Mouse (Mus musculus) hindbrain, embryonic 15.5 days (tissue): ENCODE data around the gene Sntg2. TPM values are rescaled to one million over a fixed set of nuclear protein-coding genes. Genes with fewer than 3 reads are reported as not detected.

Experiments
- ATAC-seq: fragments of 200-750 bp; cut with Nextera tagmentation; 2 replicates; pipeline ENCODE4 v1.8.0; 2017; ENCODE audit warnings: low read depth, moderate number of reproducible peaks, moderate TSS enrichment; ENCODE audit not compliant: low FRiP score
- H3K27ac ChIP-seq: fragments of 300-500 bp; sonication (generic); replicated peaks from 2 replicates; pipeline ENCODE4 v1.5.1; 2015; ENCODE audit warnings: mild to moderate bottlenecking, inconsistent platforms
- H3K27me3 ChIP-seq: fragments of 300-500 bp; sonication (generic); 2 replicates; pipeline ENCODE4 v1.6.1; 2015; ENCODE audit warnings: control low read depth, inconsistent platforms
- H3K36me3 ChIP-seq: fragments of 300-500 bp; sonication (generic); 2 replicates; pipeline ENCODE4 v1.6.1; 2015; ENCODE audit warnings: control low read depth, inconsistent platforms
- H3K4me1 ChIP-seq: fragments of 300-500 bp; sonication (generic); replicated peaks from 2 replicates; pipeline ENCODE4 v1.6.1; 2015; ENCODE audit warnings: control low read depth, inconsistent platforms
- H3K4me2 ChIP-seq: fragments of 300-500 bp; sonication (generic); 2 replicates; pipeline ENCODE4 v1.6.1; 2015; ENCODE audit warnings: moderate library complexity, mild to moderate bottlenecking, inconsistent platforms
- H3K4me3 ChIP-seq: fragments of 300-500 bp; sonication (generic); 2 replicates; pipeline ENCODE4 v1.5.1; 2015; ENCODE audit warnings: mild to moderate bottlenecking, inconsistent platforms
- H3K9ac ChIP-seq: fragments of 300-500 bp; sonication (generic); 2 replicates; pipeline ENCODE4 v1.6.1; 2015; ENCODE audit warnings: inconsistent platforms
- H3K9me3 ChIP-seq: fragments of 300-500 bp; sonication (generic); 2 replicates; pipeline ENCODE4 v1.6.1; 2016; ENCODE audit warnings: control low read depth, inconsistent platforms
- WGBS: fragments of 180-500 bp; shearing (Covaris S2); methylation state at CpG from one replicate; pipeline ENCODE4 v1.1.7; 2015; 5-methylcytosine and 5-hydroxymethylcytosine counted together
- polyA plus RNA-seq: library from polyadenylated mRNA; unstranded; fragments of >200 nt; fragmentation: Nextera tagmentation; extraction: Ambion mirVana; gene quantifications from 2 replicates; pipeline ENCODE4 v1.2.1, GENCODE M21; 2015

Gene Sntg2
- polyA plus RNA-seq, 1 experiment from 2014 or later = 3.7 TPM

DNA sequence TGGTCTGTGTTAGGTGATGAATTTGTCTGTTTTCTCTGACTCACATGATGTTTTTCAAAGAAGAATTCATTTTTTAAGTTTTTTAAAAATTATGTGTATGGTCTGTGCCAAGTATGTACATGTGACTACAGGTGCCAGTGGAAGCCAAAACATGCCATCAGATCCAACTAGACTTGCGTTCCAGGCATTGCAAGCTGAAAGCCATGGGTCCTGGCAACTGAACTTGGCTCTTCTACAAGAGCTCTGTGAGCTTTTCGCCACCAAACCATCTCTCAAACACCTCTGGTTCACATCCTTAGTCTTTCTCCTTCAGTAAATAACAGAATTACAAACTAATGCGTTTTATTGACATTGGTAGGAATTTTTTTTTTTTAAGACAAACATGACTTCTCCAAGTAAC lies 191.5 kb downstream of the Sntg2 start:
- Histone ChIP-seq H3K9ac (no peak overlapping the region), H3K27ac (no peak overlapping the region), H3K4me1 (no peaks in the 10 kb centered on the region), H3K27me3 (no peaks in the 10 kb centered on the region), H3K4me3 (no peak overlapping the region), H3K36me3 (no peaks in the 10 kb centered on the region), H3K9me3 (no peaks in the 10 kb centered on the region), H3K4me2 (no peak overlapping the region)
- 82% methylated on average over 3 of the region's 3 CpGs for WGBS
- no peak for ATAC-seq

DNA sequence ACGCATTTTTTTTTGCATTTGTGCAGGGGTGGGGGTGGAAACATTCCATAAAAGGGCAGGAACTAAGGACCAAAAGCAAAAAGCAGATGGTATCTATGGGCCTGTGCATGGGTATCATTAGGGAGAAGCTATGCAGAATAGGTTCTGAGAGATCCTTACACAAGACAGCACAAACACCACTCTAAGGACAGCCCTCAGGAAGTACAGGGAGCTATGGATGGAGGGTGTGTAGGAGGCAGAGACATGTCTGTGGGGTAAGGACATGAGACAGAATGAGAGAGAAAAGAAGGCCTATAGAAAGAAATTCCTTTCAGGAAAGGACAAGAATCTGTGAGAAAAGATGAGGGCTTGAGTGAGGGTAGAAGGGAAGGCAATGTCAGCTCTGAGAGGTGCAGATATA lies 193.6 kb downstream of the Sntg2 start:
- no peaks in the 10 kb centered on the region for H3K4me1 ChIP-seq
- no peak for ATAC-seq
- H3K9me3 ChIP-seq = no peaks in the 10 kb centered on the region
- WGBS = 89% methylated on average over 1 of the region's 1 CpGs
- H3K4me3 ChIP-seq = no peak overlapping the region
- no peak overlapping the region for H3K9ac ChIP-seq
- H3K4me2 ChIP-seq = no peak overlapping the region
- no peak overlapping the region for H3K27ac ChIP-seq
- H3K36me3 ChIP-seq = no peaks in the 10 kb centered on the region
- no peaks in the 10 kb centered on the region for H3K27me3 ChIP-seq

DNA sequence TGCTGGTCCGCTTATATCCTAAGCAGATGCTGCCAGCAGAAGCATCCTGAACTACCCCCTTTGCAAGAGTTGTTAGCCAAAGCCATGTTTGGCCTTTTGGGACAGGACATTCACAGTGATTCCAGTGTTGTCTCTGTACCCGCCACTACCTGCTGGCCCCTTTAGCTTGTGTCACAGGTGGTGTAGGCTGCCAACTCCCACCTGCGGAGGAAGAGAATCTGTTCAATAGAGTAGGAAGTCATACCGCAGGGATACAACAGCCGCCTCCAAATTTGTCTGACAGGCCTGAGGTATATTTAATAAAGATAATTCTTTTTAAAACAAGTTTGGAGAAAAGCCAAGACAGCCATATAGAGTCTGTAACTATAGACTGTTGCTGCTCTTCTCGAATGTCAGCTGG lies 195.2 kb downstream of the Sntg2 start:
- Histone ChIP-seq H3K4me3 (no peak overlapping the region), H3K27ac (no peak overlapping the region), H3K4me1 (no peaks in the 10 kb centered on the region), H3K27me3 (no peaks in the 10 kb centered on the region), H3K4me2 (no peak overlapping the region), H3K36me3 (no peaks in the 10 kb centered on the region), H3K9ac (no peak overlapping the region), H3K9me3 (no peaks in the 10 kb centered on the region)
- whole genome bisulfite sequencing = 85% methylated on average over 6 of the region's 6 CpGs
- ATAC-seq = no peak

DNA sequence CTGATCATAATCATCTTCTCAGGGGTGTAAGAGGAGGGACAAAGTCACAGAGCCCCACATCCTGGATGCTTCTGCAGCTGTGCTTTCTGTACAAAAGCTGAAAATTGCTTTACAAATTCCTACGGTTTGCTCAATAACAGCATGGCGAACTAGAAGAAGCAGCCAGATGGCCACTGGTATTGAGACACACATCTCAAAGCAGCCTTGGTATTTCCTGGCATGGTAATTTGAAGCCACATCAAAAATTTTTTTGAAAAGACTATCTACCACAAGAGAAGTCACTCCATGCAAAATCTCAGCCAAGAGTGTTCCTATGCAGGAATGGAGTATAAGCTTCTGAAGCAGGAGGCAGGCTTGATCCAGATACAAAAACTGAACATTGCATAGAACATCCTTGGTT lies 195.6 kb downstream of the Sntg2 start:
- WGBS = 81% methylated on average over 2 of the region's 2 CpGs
- no peak overlapping the region for H3K4me3 ChIP-seq
- H3K9ac ChIP-seq = no peak overlapping the region
- no peak overlapping the region for H3K4me2 ChIP-seq
- no peaks in the 10 kb centered on the region for H3K4me1 ChIP-seq
- no peak overlapping the region for H3K27ac ChIP-seq
- H3K27me3 ChIP-seq = no peaks in the 10 kb centered on the region
- no peaks in the 10 kb centered on the region for H3K36me3 ChIP-seq
- no peak for ATAC-seq
- no peaks in the 10 kb centered on the region for H3K9me3 ChIP-seq

DNA sequence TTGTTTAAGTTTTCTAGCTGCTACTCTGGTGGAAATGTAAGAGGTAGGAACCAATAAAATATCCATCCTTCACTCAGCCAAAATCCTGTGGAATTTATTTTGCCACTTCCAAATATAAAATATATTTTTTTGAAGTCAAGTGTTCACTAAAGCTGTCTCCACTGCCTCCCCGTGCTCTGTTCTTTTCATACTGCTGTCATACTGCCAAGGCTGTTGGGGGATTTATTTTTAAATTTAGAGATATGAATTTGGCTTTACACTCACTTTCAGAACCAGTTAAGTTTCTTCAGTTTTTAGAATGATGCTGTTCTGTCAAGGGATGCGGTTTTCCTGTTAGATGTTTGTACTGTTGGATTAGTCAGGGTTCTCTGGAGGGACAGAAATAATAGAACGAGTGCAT lies 204.7 kb downstream of the Sntg2 start:
- Histone ChIP-seq H3K4me3 (no peak overlapping the region), H3K4me1 (no peaks in the 10 kb centered on the region), H3K27ac (no peak overlapping the region), H3K9me3 (no peaks in the 10 kb centered on the region), H3K36me3 (no peaks in the 10 kb centered on the region), H3K4me2 (no peak overlapping the region), H3K27me3 (no peaks in the 10 kb centered on the region), H3K9ac (no peak overlapping the region)
- WGBS = 81% methylated on average over 3 of the region's 3 CpGs
- ATAC-seq = no peak

DNA sequence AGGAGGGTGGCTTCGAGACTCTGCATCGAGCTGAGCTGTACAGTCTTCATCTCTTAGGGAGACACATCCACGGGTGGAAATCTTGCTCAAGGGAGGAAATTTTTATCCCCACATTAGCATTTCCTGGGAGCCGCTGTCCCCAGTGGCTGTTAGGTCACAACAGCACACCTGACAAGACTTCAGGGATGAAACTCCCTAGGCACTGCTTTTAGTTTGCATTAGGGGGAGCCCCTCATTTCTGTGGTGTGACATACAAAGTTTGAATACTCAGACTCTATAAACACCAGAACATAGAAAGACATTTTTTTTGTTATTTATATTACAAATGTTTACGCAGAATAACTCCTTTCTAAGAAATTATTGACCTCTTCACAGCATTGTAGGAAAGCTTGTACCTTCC lies 208.6 kb downstream of the Sntg2 start:
- Histone ChIP-seq H3K27me3 (no peaks in the 10 kb centered on the region), H3K27ac (no peak overlapping the region), H3K4me3 (no peak overlapping the region), H3K4me2 (no peak overlapping the region), H3K36me3 (no peaks in the 10 kb centered on the region), H3K9me3 (no peaks in the 10 kb centered on the region), H3K9ac (no peak overlapping the region), H3K4me1 (no peaks in the 10 kb centered on the region)
- 87% methylated on average over 5 of the region's 5 CpGs for WGBS
- ATAC-seq = no peak

GRCm38 (mm10) chr12:30164005-30164404 lies 209.2 kb downstream of the Sntg2 start:
- H3K4me2 ChIP-seq = no peak overlapping the region
- no peak overlapping the region for H3K4me3 ChIP-seq
- H3K9ac ChIP-seq = no peak overlapping the region
- no peak for ATAC-seq
- no peaks in the 10 kb centered on the region for H3K4me1 ChIP-seq
- H3K27ac ChIP-seq = no peak overlapping the region
- no peaks in the 10 kb centered on the region for H3K36me3 ChIP-seq
- H3K27me3 ChIP-seq = no peaks in the 10 kb centered on the region
- no peaks in the 10 kb centered on the region for H3K9me3 ChIP-seq
- WGBS = 95% methylated on average over 6 of the region's 6 CpGs

GRCm38 (mm10) chr12:30161731-30162406 lies 211.3 kb downstream of the Sntg2 start:
- no peak overlapping the region for H3K4me3 ChIP-seq
- no peak overlapping the region for H3K27ac ChIP-seq
- H3K9ac ChIP-seq = no peak overlapping the region
- no peak for ATAC-seq
- no peaks in the 10 kb centered on the region for H3K27me3 ChIP-seq
- no peaks in the 10 kb centered on the region for H3K4me1 ChIP-seq
- H3K4me2 ChIP-seq = no peak overlapping the region
- no peaks in the 10 kb centered on the region for H3K9me3 ChIP-seq
- H3K36me3 ChIP-seq = no peaks in the 10 kb centered on the region
- WGBS = 83% methylated on average over 5 of the region's 5 CpGs

DNA sequence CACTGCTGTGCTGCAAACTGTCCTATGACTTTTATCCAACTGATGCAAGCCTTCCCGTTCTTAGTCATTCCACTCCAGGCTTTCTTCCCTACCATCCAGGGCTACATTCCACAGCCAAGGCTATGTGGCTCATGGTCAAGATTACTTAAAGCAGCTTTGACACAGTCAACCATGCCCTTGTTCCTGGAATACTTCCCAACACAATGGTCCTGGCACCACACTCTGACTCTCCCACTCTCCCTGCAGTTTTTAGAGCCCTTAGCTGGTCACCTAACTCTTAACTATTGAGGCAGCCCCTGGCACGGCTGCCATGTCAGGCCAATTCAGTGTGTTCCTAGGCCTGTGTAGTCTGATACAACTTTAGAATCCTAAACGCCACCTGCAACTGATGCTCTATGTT lies 212.7 kb downstream of the Sntg2 start:
- Histone ChIP-seq H3K27ac (no peak overlapping the region), H3K4me1 (no peaks in the 10 kb centered on the region), H3K9me3 (no peaks in the 10 kb centered on the region), H3K36me3 (no peaks in the 10 kb centered on the region), H3K4me2 (no peak overlapping the region), H3K9ac (no peak overlapping the region), H3K4me3 (no peak overlapping the region), H3K27me3 (no peaks in the 10 kb centered on the region)
- WGBS = 78% methylated on average over 3 of the region's 3 CpGs
- ATAC-seq = peak; percentile 69

GRCm38 (mm10) chr12:30159788-30160187 lies 213.4 kb downstream of the Sntg2 start:
- Histone ChIP-seq H3K9me3 (no peaks in the 10 kb centered on the region), H3K9ac (no peak overlapping the region), H3K4me2 (no peak overlapping the region), H3K4me1 (no peaks in the 10 kb centered on the region), H3K4me3 (no peak overlapping the region), H3K36me3 (no peaks in the 10 kb centered on the region), H3K27ac (no peak overlapping the region), H3K27me3 (no peaks in the 10 kb centered on the region)
- 86% methylated on average over 8 of the region's 8 CpGs for WGBS
- no peak for ATAC-seq

GRCm38 (mm10) chr12:30154079-30154673 lies 219.0 kb downstream of the Sntg2 start:
- Histone ChIP-seq H3K4me3 (no peak overlapping the region), H3K4me2 (no peak overlapping the region), H3K27ac (no peak overlapping the region), H3K36me3 (no peaks in the 10 kb centered on the region), H3K9ac (no peak overlapping the region), H3K4me1 (peaks cover 3% of the 10 kb centered on the region; the same call in 1 of the 2 replicates), H3K27me3 (no peaks in the 10 kb centered on the region), H3K9me3 (no peaks in the 10 kb centered on the region)
- WGBS = 45% methylated on average over 7 of the region's 7 CpGs
- ATAC-seq = peak; percentile 66; the same call in 1 of the 2 replicates

DNA sequence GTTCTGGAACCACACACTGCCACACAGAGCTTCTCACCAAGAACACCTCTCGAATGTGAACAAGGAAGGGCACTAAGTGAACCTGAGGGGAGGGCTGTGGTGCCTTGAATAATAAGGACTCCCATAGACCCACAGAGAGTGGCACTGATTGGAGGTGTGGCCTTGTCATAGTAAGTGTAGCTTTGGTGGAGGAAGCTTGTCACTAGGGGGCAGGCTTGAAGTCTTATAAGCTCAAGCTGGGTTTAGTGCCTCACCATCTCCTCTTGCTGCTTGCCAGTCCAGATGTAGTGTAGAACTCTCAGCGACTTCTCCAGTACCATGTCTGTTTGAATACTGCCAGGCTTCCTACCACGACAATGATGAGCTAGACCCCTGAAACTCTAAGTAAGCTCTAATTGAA lies 231.1 kb downstream of the Sntg2 start:
- 66% methylated on average over 3 of the region's 3 CpGs for WGBS
- no peaks in the 10 kb centered on the region for H3K4me1 ChIP-seq
- no peak overlapping the region for H3K9ac ChIP-seq
- H3K4me2 ChIP-seq = no peak overlapping the region
- no peak for ATAC-seq
- H3K36me3 ChIP-seq = no peaks in the 10 kb centered on the region
- no peak overlapping the region for H3K4me3 ChIP-seq
- H3K27ac ChIP-seq = no peak overlapping the region
- no peaks in the 10 kb centered on the region for H3K9me3 ChIP-seq
- H3K27me3 ChIP-seq = no peaks in the 10 kb centered on the region

- 92% methylated on average over 4 of the region's 4 CpGs for WGBS
- Histone ChIP-seq H3K9me3 (no peaks in the 10 kb centered on the region), H3K27me3 (no peaks in the 10 kb centered on the region), H3K4me1 (peaks cover 13% of the 10 kb centered on the region), H3K4me3 (no peak within 1 kb of the TSS), H3K4me2 (no peak within 1 kb of the TSS), H3K36me3 (no peaks in the 10 kb centered on the region), H3K9ac (no peak within 1 kb of the TSS), H3K27ac (no peak within 1 kb of the TSS)
- ATAC-seq = no peak
Measured at GRCm38 (mm10) chr12:30132524-30132923, 240.7 kb downstream of the Sntg2 start, which contains the start of gene Tpo. Tpo (minus strand) TSS chr12:30132624.
